ENCODE assay signal across 20 mouse cellular contexts in the genomic region with DNA sequence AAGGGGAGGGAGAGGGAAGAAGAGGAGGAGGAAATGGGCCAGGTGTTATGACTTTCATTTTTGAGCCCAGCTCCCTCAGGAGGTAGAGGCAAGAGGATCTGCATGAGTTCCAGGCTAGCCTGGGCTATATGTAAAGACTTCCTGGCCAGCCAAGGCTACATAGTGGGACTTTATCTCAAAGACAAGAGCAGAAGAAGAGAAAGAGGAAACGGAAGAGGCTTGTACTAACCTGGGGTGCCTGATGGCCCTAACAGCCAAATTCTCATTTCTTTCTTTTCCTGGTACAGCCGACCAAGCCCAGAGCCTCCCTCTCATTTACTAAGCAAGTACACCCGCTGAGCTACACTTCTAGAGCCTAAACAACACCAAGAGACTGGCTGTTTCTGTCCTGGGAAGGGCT. TPM values are rescaled to one million over a fixed set of nuclear protein-coding genes. Genes with fewer than 3 reads are reported as not detected.
A peak's percentile ranks its signal among the peaks of the same experiment; 100 is the strongest.
DNase-seq lines count a peak whose midpoint lies in the region; ATAC-seq lines count a peak whose summit lies in the region.
"Had no signal": no experiment of that assay in that cellular context is flagged by ENCODE, and none has a peak within 500 bp of the region (broad histone marks: within the 10 kb centered on the region; RNA-seq: fewer than 3 reads in every experiment).

No protein-coding gene starts in this region.

- no peak for ATAC-seq in liver, embryonic 11.5 days (replicated peaks; ENCODE audit: low FRiP score)
- ATAC-seq in granulocyte monocyte progenitor cell, adult 5-6 weeks (replicated peaks; ENCODE audit: poor library complexity, severe bottlenecking): 0 out of 2 replicates have a peak, but pooled peaks have one; percentile 20
- no peak for ATAC-seq in liver, embryonic 16.5 days (ENCODE audit: low read depth)
- ATAC-seq: midbrain, embryonic 13.5 days had no signal

- H3K4me2 ChIP-seq in liver, embryonic 11.5 days: no peak overlapping the region
- peak overlapping the region; percentile 56 for H3K4me2 ChIP-seq in liver, embryonic 16.5 days (ENCODE audit: low read depth, low read length)
- H3K4me2 ChIP-seq: forebrain, embryonic 12.5 days; hindbrain, embryonic 15.5 days; limb, embryonic 15.5 days; midbrain, embryonic 13.5 days had no signal

- H3K9me3 ChIP-seq in liver, embryonic 11.5 days (ENCODE audit: control insufficient read depth, low read length): no peaks in the 10 kb centered on the region
- H3K9me3 ChIP-seq in liver, embryonic 16.5 days (replicated peaks; ENCODE audit: control insufficient read depth, low read length): no peaks in the 10 kb centered on the region
- H3K9me3 ChIP-seq: forebrain, embryonic 12.5 days; hindbrain, embryonic 15.5 days; limb, embryonic 15.5 days; midbrain, embryonic 13.5 days had no signal

- H3K36me3 ChIP-seq in liver, embryonic 11.5 days (ENCODE audit: control insufficient read depth, insufficient read depth, low read length): no peaks in the 10 kb centered on the region
- H3K36me3 ChIP-seq in liver, embryonic 16.5 days (ENCODE audit: control insufficient read depth, insufficient read depth): no peaks in the 10 kb centered on the region
- H3K36me3 ChIP-seq: forebrain, embryonic 12.5 days; hindbrain, embryonic 15.5 days; limb, embryonic 15.5 days; midbrain, embryonic 13.5 days had no signal

- 54% methylated on average over 3 of the region's 3 CpGs for WGBS in liver, embryonic 11.5 days
- 40% methylated on average over 3 of the region's 3 CpGs for WGBS in liver, embryonic 16.5 days (ENCODE audit: insufficient replicate concordance)

- no peak overlapping the region for H3K4me3 ChIP-seq in liver, embryonic 11.5 days (ENCODE audit: low read depth, low read length)
- 0 out of 2 replicates have a peak overlapping the region, but pooled peaks have one; percentile 2 for H3K4me3 ChIP-seq in liver, embryonic 16.5 days (ENCODE audit: low read depth, low read length)
- H3K4me3 ChIP-seq: forebrain, embryonic 12.5 days; gastrocnemius, adult 2 months; hindbrain, embryonic 15.5 days; limb, embryonic 15.5 days; midbrain, embryonic 13.5 days had no signal

- H3K4me1 ChIP-seq in liver, embryonic 11.5 days (replicated peaks; ENCODE audit: control insufficient read depth, insufficient read depth, low read length): peaks cover 43% of the 10 kb centered on the region
- H3K4me1 ChIP-seq in liver, embryonic 16.5 days (ENCODE audit: control insufficient read depth, low read depth, low read length): peaks cover 62% of the 10 kb centered on the region
- H3K4me1 ChIP-seq: forebrain, embryonic 12.5 days; hindbrain, embryonic 15.5 days; limb, embryonic 15.5 days; midbrain, embryonic 13.5 days had no signal

- no peak for DNase-seq in liver, embryonic 11.5 days (ENCODE audit: low spot score)
- DNase-seq in liver: no peak
- no peak for DNase-seq in kidney, adult 18-20 months
- no peak for DNase-seq in lung, postnatal 36 days
- no peak for DNase-seq in adrenal gland, adult (ENCODE audit: inconsistent age in 2 of 2, low spot score in 1 of 2)
- DNase-seq: cerebellum, adult 11 months; cerebellum, postnatal 10 days; gastrocnemius, adult 2 months; kidney, adult 8-10 months; kidney, postnatal 10 days; left cerebral cortex, postnatal 4 days; right cerebral cortex, postnatal 14 days; thymus, postnatal 14 days had no signal

- 0 out of 2 replicates have a peak overlapping the region, but pooled peaks have one; percentile 1 for H3K9ac ChIP-seq in liver, embryonic 11.5 days (ENCODE audit: low read depth, low read length)
- peak overlapping the region; percentile 39 for H3K9ac ChIP-seq in liver, embryonic 16.5 days (ENCODE audit: low read depth, low read length)
- H3K9ac ChIP-seq: forebrain, embryonic 12.5 days; hindbrain, embryonic 15.5 days; limb, embryonic 15.5 days; midbrain, embryonic 13.5 days had no signal

- no peak overlapping the region for H3K27ac ChIP-seq in liver, embryonic 11.5 days (ENCODE audit: low read depth, low read length)
- peak overlapping the region; percentile 95 for H3K27ac ChIP-seq in liver, embryonic 16.5 days (ENCODE audit: low read length)
- H3K27ac ChIP-seq: forebrain, embryonic 12.5 days; gastrocnemius, adult 2 months; hindbrain, embryonic 15.5 days; limb, embryonic 15.5 days; macrophage; midbrain, embryonic 13.5 days had no signal

- H3K27me3 ChIP-seq in liver, embryonic 11.5 days (replicated peaks; ENCODE audit: control insufficient read depth, insufficient read depth, low read length): no peaks in the 10 kb centered on the region
- no peaks in the 10 kb centered on the region; the same call in 1 of the 2 replicates for H3K27me3 ChIP-seq in liver, embryonic 16.5 days (ENCODE audit: control insufficient read depth, insufficient read depth, low read depth, low read length)
- H3K27me3 ChIP-seq: forebrain, embryonic 12.5 days; hindbrain, embryonic 15.5 days; limb, embryonic 15.5 days; midbrain, embryonic 13.5 days had no signal

RNA-seq across cellular contexts. Expression of gene Slc2a1, which starts 56.0 kb away (rescaled TPM):
- polyA plus RNA-seq in liver, embryonic 11.5 days (2014; fragmentation: Nextera tagmentation; extraction: Ambion mirVana): 150 and 153 TPM in 2 replicates
- 9.0 and 10.2 TPM in 2 replicates for total RNA-seq in granulocyte monocyte progenitor cell, adult 5-6 weeks (2014; fragmentation: Nextera tagmentation)
- total RNA-seq in granulocyte monocyte progenitor cell, adult 5-6 weeks (2017): 6.5 and 12.4 TPM in 2 replicates
- polyA plus RNA-seq in liver, embryonic 16.5 days (2015; fragmentation: Nextera tagmentation; extraction: Ambion mirVana): 288 and 291 TPM in 2 replicates
